ENCODE assay signal across 23 mouse cellular contexts in genomic region chr10:76214161-76214560, GRCm38 (mm10). TPM values are rescaled to one million over a fixed set of nuclear protein-coding genes. Genes with fewer than 3 reads are reported as not detected.
A peak's percentile ranks its signal among the peaks of the same experiment; 100 is the strongest.
DNase-seq lines count a peak whose midpoint lies in the region; ATAC-seq lines count a peak whose summit lies in the region.
"Had no signal": no experiment of that assay in that cellular context is flagged by ENCODE, and none has a peak within 500 bp of the region (broad histone marks: within the 10 kb centered on the region; RNA-seq: fewer than 3 reads in every experiment).

No protein-coding gene starts in this region.

- peaks cover 9% of the 10 kb centered on the region; the same call in 1 of the 2 replicates for H3K9me3 ChIP-seq in liver, embryonic 11.5 days (ENCODE audit: control insufficient read depth, low read length)
- peaks cover 10% of the 10 kb centered on the region for H3K9me3 ChIP-seq in liver, embryonic 12.5 days (replicated peaks)
- H3K9me3 ChIP-seq in embryonic facial prominence, embryonic 10.5 days, result peaks cover 17% of the 10 kb centered on the region
- H3K9me3 ChIP-seq: hindbrain, embryonic 15.5 days had no signal

- no peak for ATAC-seq in liver, embryonic 11.5 days (replicated peaks; ENCODE audit: low FRiP score)
- no peak for ATAC-seq in liver, embryonic 12.5 days
- ATAC-seq: activated CD4-positive, CD25-positive, alpha-beta regulatory T cell, adult 4 months; CD4-positive, CD25-positive, alpha-beta regulatory T cell, adult 4 months; forebrain, embryonic 13.5 days; forebrain, postnatal 0 days had no signal

- H3K27ac ChIP-seq in liver, embryonic 11.5 days (ENCODE audit: low read depth, low read length), result no peak overlapping the region
- H3K27ac ChIP-seq in liver, embryonic 12.5 days, result no peak overlapping the region
- H3K27ac ChIP-seq in embryonic facial prominence, embryonic 10.5 days (replicated peaks), result no peak overlapping the region
- H3K27ac ChIP-seq: forebrain, embryonic 13.5 days; heart, embryonic 15.5 days; hindbrain, embryonic 10.5 days; hindbrain, embryonic 15.5 days had no signal

- H3K9ac ChIP-seq in liver, embryonic 11.5 days (ENCODE audit: low read depth, low read length), result no peak overlapping the region
- H3K9ac ChIP-seq in liver, embryonic 12.5 days, result no peak overlapping the region
- H3K9ac ChIP-seq: forebrain, embryonic 13.5 days; forebrain, postnatal 0 days; heart, embryonic 15.5 days; hindbrain, embryonic 15.5 days had no signal

- H3K4me1 ChIP-seq in liver, embryonic 11.5 days (replicated peaks; ENCODE audit: control insufficient read depth, insufficient read depth, low read length), result no peaks in the 10 kb centered on the region
- no peaks in the 10 kb centered on the region for H3K4me1 ChIP-seq in liver, embryonic 12.5 days
- H3K4me1 ChIP-seq in embryonic facial prominence, embryonic 10.5 days, result no peaks in the 10 kb centered on the region
- H3K4me1 ChIP-seq: forebrain, embryonic 13.5 days; heart, embryonic 15.5 days; hindbrain, embryonic 10.5 days; hindbrain, embryonic 15.5 days had no signal

- peak; percentile 88 for DNase-seq in heart, adult 11 months
- no peak for DNase-seq in heart, postnatal 10 days
- peak; percentile 16 for DNase-seq in liver, embryonic 11.5 days (ENCODE audit: low spot score)
- DNase-seq in ovary, postnatal 36 days (ENCODE audit: low spot score), result peak; percentile 0
- no peak for DNase-seq in ovary, postnatal 14 days (ENCODE audit: low spot score)
- peak; percentile 2 for DNase-seq in embryonic facial prominence, embryonic 10.5 days (ENCODE audit: low spot score)
- DNase-seq in c-Kit-positive CD71-positive TER-119-positive erythroid progenitor cells, embryonic 14.5 days (ENCODE audit: low spot score), result no peak
- DNase-seq: adrenal gland, postnatal 14 days; cerebellum, adult 18-20 months; cerebellum, adult 9-11 months; cerebellum, postnatal 36 days; forebrain, postnatal 0 days; gastrocnemius, postnatal 14 days had no signal

- intact Hi-C loops in heart, postnatal 10 days (cut with DNase I), result no loop called here

- no peaks in the 10 kb centered on the region for H3K27me3 ChIP-seq in liver, embryonic 11.5 days (replicated peaks; ENCODE audit: control insufficient read depth, insufficient read depth, low read length)
- no peaks in the 10 kb centered on the region for H3K27me3 ChIP-seq in liver, embryonic 12.5 days (replicated peaks)
- no peaks in the 10 kb centered on the region for H3K27me3 ChIP-seq in embryonic facial prominence, embryonic 10.5 days (replicated peaks; ENCODE audit: low read depth, poor library complexity, severe bottlenecking)
- H3K27me3 ChIP-seq: forebrain, embryonic 13.5 days; heart, embryonic 15.5 days; hindbrain, embryonic 15.5 days had no signal

- 82% methylated on average over 4 of the region's 4 CpGs for WGBS in liver, embryonic 11.5 days
- 63% methylated on average over 4 of the region's 4 CpGs for WGBS in liver, embryonic 12.5 days (ENCODE audit: insufficient replicate concordance)
- WGBS in embryonic facial prominence, embryonic 10.5 days, result 88% methylated on average over 4 of the region's 4 CpGs

- H3K4me3 ChIP-seq in liver, embryonic 11.5 days (ENCODE audit: low read depth, low read length), result no peak overlapping the region
- no peak overlapping the region for H3K4me3 ChIP-seq in liver, embryonic 12.5 days
- no peak overlapping the region for H3K4me3 ChIP-seq in embryonic facial prominence, embryonic 10.5 days
- H3K4me3 ChIP-seq: forebrain, embryonic 13.5 days; heart, embryonic 15.5 days; hindbrain, embryonic 10.5 days; hindbrain, embryonic 15.5 days had no signal

- peaks cover 29% of the 10 kb centered on the region for H3K36me3 ChIP-seq in liver, embryonic 11.5 days (ENCODE audit: control insufficient read depth, insufficient read depth, low read length)
- H3K36me3 ChIP-seq in liver, embryonic 12.5 days, result peaks cover 27% of the 10 kb centered on the region
- peaks cover 87% of the 10 kb centered on the region for H3K36me3 ChIP-seq in embryonic facial prominence, embryonic 10.5 days (replicated peaks)
- H3K36me3 ChIP-seq: G1E had no signal

- H3K4me2 ChIP-seq in liver, embryonic 11.5 days, result no peak overlapping the region
- no peak overlapping the region for H3K4me2 ChIP-seq in liver, embryonic 12.5 days
- H3K4me2 ChIP-seq: forebrain, embryonic 13.5 days; heart, embryonic 11.5 days; heart, embryonic 15.5 days; hindbrain, embryonic 15.5 days had no signal

RNA-seq across cellular contexts. Expression of gene Prmt2, which starts 23.5 kb away (rescaled TPM):
- total RNA-seq in heart, postnatal 10 days (2021), result 10 to 100 TPM; 16.5 to 21.9 TPM
- 21.2 and 21.6 TPM in 2 replicates for polyA plus RNA-seq in liver, embryonic 11.5 days (2014; fragmentation: Nextera tagmentation; extraction: Ambion mirVana)
- polyA plus RNA-seq in liver, embryonic 12.5 days (2016; fragmentation: Nextera tagmentation; extraction: Ambion mirVana), result 10.1 and 10.5 TPM in 2 replicates
- 62.2 and 64.5 TPM in 2 replicates for polyA plus RNA-seq in embryonic facial prominence, embryonic 10.5 days (2016; fragmentation: Nextera tagmentation; extraction: Ambion mirVana)

RNA-seq across cellular contexts. Expression of gene S100b, which starts 39.5 kb away (rescaled TPM):
- 1 to 10 TPM; 3.2 to 7.7 TPM for total RNA-seq in heart, postnatal 10 days (2021)
- not detected in 2 replicates for polyA plus RNA-seq in liver, embryonic 11.5 days (2014; fragmentation: Nextera tagmentation; extraction: Ambion mirVana)
- polyA plus RNA-seq in liver, embryonic 12.5 days (2016; fragmentation: Nextera tagmentation; extraction: Ambion mirVana), result not detected in 2 replicates
- polyA plus RNA-seq in embryonic facial prominence, embryonic 10.5 days (2016; fragmentation: Nextera tagmentation; extraction: Ambion mirVana), result 0.10 TPM in 1 of 2 replicates, not detected in the other
- total RNA-seq: G1E; granulocyte monocyte progenitor cell, adult 5-6 weeks had no signal
- polyA plus RNA-seq: activated CD4-positive, CD25-positive, alpha-beta regulatory T cell, adult 4 months; CD4-positive, CD25-positive, alpha-beta regulatory T cell, adult 4 months; forebrain, embryonic 13.5 days; G1E; hindbrain, embryonic 10.5 days had no signal

Comparison
In these comparisons a context has a peak if more than half of its experiments do, and no peak if none do; other contexts are left out.
1. DNase-seq: peak in heart, adult 11 months (single experiment), liver, embryonic 11.5 days (single experiment), ovary, postnatal 36 days (single experiment) and embryonic facial prominence, embryonic 10.5 days (single experiment); none in heart, postnatal 10 days (0 of 2), ovary, postnatal 14 days (single experiment) and c-Kit-positive CD71-positive TER-119-positive erythroid progenitor cells, embryonic 14.5 days (single experiment).